Mouse (Mus musculus) large intestine, adult 2 months (tissue): Measurements from ENCODE around the gene Gm42957. TPM values are rescaled to one million over a fixed set of nuclear protein-coding genes. Genes with fewer than 3 reads are reported as not detected.
A peak's percentile ranks its signal among the peaks of the same experiment; 100 is the strongest.
"Not testable (repeated sequence)": the region's sequence is repeated elsewhere in the genome, so short reads cannot be mapped to it uniquely, and the experiment has no call there.

Experiments
- DNase-seq: peaks from one replicate; pipeline ENCODE4 v3.0.0-alpha.2; 2012; ENCODE audit warnings: low read depth, low spot score
- WGBS: fragments of 180-500 bp; shearing (Covaris S2); methylation state at CpG from one replicate; pipeline ENCODE4 v1.1.7; 2018; 5-methylcytosine and 5-hydroxymethylcytosine counted together
- polyA plus RNA-seq: library from polyadenylated mRNA; depleted of rRNA; stranded (reverse); fragments of >200 nt; gene quantifications from 2 replicates; pipeline ENCODE4 v1.2.3, GENCODE M21; 2012; rRNA removed

The Gm42957 gene
- 0.07 and 0.14 TPM in 2 replicates for polyA plus RNA-seq

- 3% methylated on average over 60 of the region's 60 CpGs for WGBS
- DNase-seq, result peak; percentile 68
Observed at GRCm38 (mm10) chr3:96634928-96635879, at the start of gene Gm42957, which contains the start of gene Pex11b. Gene Gm42957 (plus strand): TSS chr3:96635474. Gene Pex11b (plus strand): TSS chr3:96635376.

GRCm38 (mm10) chr3:96590657-96591056, 44.6 kb upstream of the Gm42957 start:
- WGBS, result 76% methylated on average over 4 of the region's 4 CpGs

GRCm38 (mm10) chr3:96593374-96593773, 41.9 kb upstream of the Gm42957 start:
- under 1% methylated on average over 10 of the region's 10 CpGs for WGBS
- DNase-seq, result no peak

More at GRCm38 (mm10) chr3:96590657-96591056, 44.6 kb upstream of the Gm42957 start:
- no peak for DNase-seq

GRCm38 (mm10) chr3:96593790-96594560, 41.3 kb upstream of the Gm42957 start, which contains the start of gene Polr3gl:
Gene Polr3gl (minus strand): TSS chr3:96594181.
- no peak for DNase-seq
- WGBS, result under 1% methylated on average over 36 of the region's 38 CpGs

GRCm38 (mm10) chr3:96594851-96595250, 40.4 kb upstream of the Gm42957 start:
- no peak for DNase-seq
- WGBS, result 80% methylated on average over 5 of the region's 5 CpGs

GRCm38 (mm10) chr3:96595661-96596060, 39.6 kb upstream of the Gm42957 start:
- 36% methylated on average over 6 of the region's 6 CpGs for WGBS
- DNase-seq, result no peak

GRCm38 (mm10) chr3:96596228-96596707, 39.0 kb upstream of the Gm42957 start, which contains the start of gene Ankrd34a:
Gene Ankrd34a (plus strand): TSS chr3:96596636.
- no peak for DNase-seq
- 3% methylated on average over 23 of the region's 23 CpGs for WGBS

GRCm38 (mm10) chr3:96596855-96597254, 38.4 kb upstream of the Gm42957 start:
- WGBS, result 3% methylated on average over 10 of the region's 12 CpGs
- no peak for DNase-seq

GRCm38 (mm10) chr3:96597435-96597891, 37.8 kb upstream of the Gm42957 start:
- under 1% methylated on average over 40 of the region's 40 CpGs for WGBS
- no peak for DNase-seq

- DNase-seq, result no peak
- 6% methylated on average over 54 of the region's 54 CpGs for WGBS
Observed at GRCm38 (mm10) chr3:96598156-96599068, 36.9 kb upstream of the Gm42957 start.

- 59% methylated on average over 8 of the region's 8 CpGs for WGBS
- no peak for DNase-seq
Observed at GRCm38 (mm10) chr3:96599069-96599393, 36.2 kb upstream of the Gm42957 start.

- WGBS, result 88% methylated on average over 3 of the region's 3 CpGs
- no peak for DNase-seq
Observed at GRCm38 (mm10) chr3:96599411-96599810, 35.9 kb upstream of the Gm42957 start.

GRCm38 (mm10) chr3:96600639-96601250, 34.5 kb upstream of the Gm42957 start, which contains the start of gene Lix1l:
Gene Lix1l (plus strand): TSS chr3:96601149.
- DNase-seq, result no peak
- 2% methylated on average over 27 of the region's 27 CpGs for WGBS

GRCm38 (mm10) chr3:96601251-96601787, 34.0 kb upstream of the Gm42957 start:
- WGBS, result 5% methylated on average over 38 of the region's 40 CpGs
- no peak for DNase-seq

GRCm38 (mm10) chr3:96601941-96602703, 33.2 kb upstream of the Gm42957 start:
- 43% methylated on average over 10 of the region's 10 CpGs for WGBS
- no peak for DNase-seq

GRCm38 (mm10) chr3:96602704-96603084, 32.6 kb upstream of the Gm42957 start:
- no peak for DNase-seq
- WGBS, result 15% methylated on average over 5 of the region's 5 CpGs

GRCm38 (mm10) chr3:96603311-96603710, 32.0 kb upstream of the Gm42957 start:
- no peak for DNase-seq
- WGBS, result 52% methylated on average over 5 of the region's 5 CpGs

GRCm38 (mm10) chr3:96606007-96606406, 29.3 kb upstream of the Gm42957 start:
- not testable (repeated sequence) for DNase-seq
- WGBS, result 93% methylated on average over 4 of the region's 4 CpGs
